Mouse (Mus musculus) mature B cell (primary cell): Measurements from ENCODE around the gene Rasl10b.

Experiments
- in situ Hi-C: fragments of 300-500 bp; cut with MboI; formaldehyde crosslinking; loops from 2 replicates; pipeline ENCODE4 v1.14.3; 2019

The Rasl10b gene

GRCm38 (mm10) chr11:83432533-83432932 is 23.6 kb downstream of the Rasl10b start:
- in situ Hi-C loops = no loop called here

GRCm38 (mm10) chr11:83437377-83437776 is 28.4 kb downstream of the Rasl10b start, which contains the start of gene 1700020L24Rik:
Gene 1700020L24Rik (plus strand): TSS chr11:83437677.
- in situ Hi-C loops = no loop called here

GRCm38 (mm10) chr11:83439426-83440060 is 30.6 kb downstream of the Rasl10b start:
- in situ Hi-C loops = no loop called here

GRCm38 (mm10) chr11:83440081-83441064 is 31.4 kb downstream of the Rasl10b start:
- in situ Hi-C loops = no loop called here

GRCm38 (mm10) chr11:83441235-83441634 is 32.3 kb downstream of the Rasl10b start:
- in situ Hi-C loops = no loop called here

- in situ Hi-C loops = no loop called here
These were observed 33.8 kb downstream of the Rasl10b start for GRCm38 (mm10) chr11:83442596-83443267.

- in situ Hi-C loops = no loop called here
These were observed 34.9 kb downstream of the Rasl10b start for GRCm38 (mm10) chr11:83443824-83444223.

GRCm38 (mm10) chr11:83445001-83445400 is 36.1 kb downstream of the Rasl10b start:
- in situ Hi-C loops = no loop called here

GRCm38 (mm10) chr11:83447612-83448011 is 38.7 kb downstream of the Rasl10b start:
- in situ Hi-C loops = no loop called here

- in situ Hi-C loops = no loop called here
These were observed 39.3 kb downstream of the Rasl10b start for GRCm38 (mm10) chr11:83448021-83448926.

- in situ Hi-C loops = no loop called here
These were observed 39.9 kb downstream of the Rasl10b start for GRCm38 (mm10) chr11:83448927-83449236.

GRCm38 (mm10) chr11:83449298-83449697 is 40.4 kb downstream of the Rasl10b start:
- in situ Hi-C loops = no loop called here

GRCm38 (mm10) chr11:83450550-83450949 is 41.6 kb downstream of the Rasl10b start:
- in situ Hi-C loops = no loop called here

- in situ Hi-C loops = no loop called here
These were observed 42.3 kb downstream of the Rasl10b start for GRCm38 (mm10) chr11:83451281-83451680.

GRCm38 (mm10) chr11:83454548-83454947 is 45.6 kb downstream of the Rasl10b start:
- in situ Hi-C loops = no loop called here

GRCm38 (mm10) chr11:83455608-83456007 is 46.7 kb downstream of the Rasl10b start:
- in situ Hi-C loops = no loop called here

- in situ Hi-C loops = no loop called here
These were observed 48.3 kb downstream of the Rasl10b start for GRCm38 (mm10) chr11:83457257-83457656.

GRCm38 (mm10) chr11:83457912-83458601 is 49.1 kb downstream of the Rasl10b start:
- in situ Hi-C loops = no loop called here

- in situ Hi-C loops = no loop called here
These were observed 52.6 kb downstream of the Rasl10b start for GRCm38 (mm10) chr11:83461462-83462027.

GRCm38 (mm10) chr11:83462711-83463244 is 53.8 kb downstream of the Rasl10b start, which contains the start of gene Mmp28:
Gene Mmp28 (minus strand): TSS chr11:83463071.
- in situ Hi-C loops = no loop called here
